Mouse (Mus musculus) forebrain, embryonic 10.5 days (tissue): ENCODE measurements around the gene Trim25. TPM values are rescaled to one million over a fixed set of nuclear protein-coding genes. Genes with fewer than 3 reads are reported as not detected.
A peak's percentile ranks its signal among the peaks of the same experiment; 100 is the strongest.
"Not testable (repeated sequence)": the region's sequence is repeated elsewhere in the genome, so short reads cannot be mapped to it uniquely, and the experiment has no call there.

Experiments
- DNase-seq: peaks from one replicate; pipeline ENCODE4 v3.0.0-alpha.2; 2017; ENCODE audit warnings: low spot score; ENCODE audit errors: extremely low spot score
- H3K27ac ChIP-seq: fragments of 300-500 bp; sonication (generic); 2 replicates; pipeline ENCODE4 v1.5.1; 2016; ENCODE audit warnings: mild to moderate bottlenecking
- H3K27me3 ChIP-seq: fragments of 300-500 bp; sonication (generic); 2 replicates; pipeline ENCODE4 v1.6.1; 2016; ENCODE audit warnings: mild to moderate bottlenecking; ENCODE audit not compliant: poor library complexity, severe bottlenecking
- H3K36me3 ChIP-seq: fragments of 300-500 bp; sonication (generic); replicated peaks from 2 replicates; pipeline ENCODE4 v1.6.1; 2016; ENCODE audit warnings: mild to moderate bottlenecking, moderate library complexity
- H3K4me1 ChIP-seq: fragments of 300-500 bp; sonication (generic); 2 replicates; pipeline ENCODE4 v1.6.1; 2016
- H3K4me3 ChIP-seq: fragments of 300-500 bp; sonication (generic); 2 replicates; pipeline ENCODE4 v1.5.1; 2016; ENCODE audit warnings: mild to moderate bottlenecking, moderate library complexity
- H3K9me3 ChIP-seq: fragments of 300-500 bp; sonication (generic); 2 replicates; pipeline ENCODE4 v1.6.1; 2016; ENCODE audit warnings: mild to moderate bottlenecking, moderate library complexity
- WGBS: fragments of 180-500 bp; shearing (Covaris S2); methylation state at CpG from one replicate; pipeline ENCODE4 v1.1.7; 2016; 5-methylcytosine and 5-hydroxymethylcytosine counted together
- polyA plus RNA-seq: library from polyadenylated mRNA; unstranded; fragments of >200 nt; fragmentation: Nextera tagmentation; extraction: Ambion mirVana; gene quantifications from 2 replicates; pipeline ENCODE4 v1.2.1, GENCODE M21; 2016

Trim25 gene
- polyA plus RNA-seq, 1 experiment from 2014 or later: 2.5 TPM

GRCm38 (mm10) chr11:89031189-89031588, 32.0 kb downstream of the Trim25 start:
- H3K4me3 ChIP-seq: no peak overlapping the region
- no peaks in the 10 kb centered on the region for H3K27me3 ChIP-seq
- WGBS: 79% methylated on average over 1 of the region's 1 CpGs
- no peak overlapping the region for H3K27ac ChIP-seq
- no peak for DNase-seq
- peaks cover under 1% of the 10 kb centered on the region; the same call in 1 of the 2 replicates for H3K36me3 ChIP-seq
- H3K4me1 ChIP-seq: peaks cover 10% of the 10 kb centered on the region; the same call in 1 of the 2 replicates
- H3K9me3 ChIP-seq: no peaks in the 10 kb centered on the region

GRCm38 (mm10) chr11:89034592-89034991, 35.4 kb downstream of the Trim25 start:
- H3K36me3 ChIP-seq: peaks cover 25% of the 10 kb centered on the region
- no peaks in the 10 kb centered on the region for H3K9me3 ChIP-seq
- no peak overlapping the region for H3K27ac ChIP-seq
- H3K4me3 ChIP-seq: no peak overlapping the region
- DNase-seq: no peak
- H3K27me3 ChIP-seq: no peaks in the 10 kb centered on the region
- H3K4me1 ChIP-seq: peaks cover 7% of the 10 kb centered on the region; the same call in 1 of the 2 replicates

DNA sequence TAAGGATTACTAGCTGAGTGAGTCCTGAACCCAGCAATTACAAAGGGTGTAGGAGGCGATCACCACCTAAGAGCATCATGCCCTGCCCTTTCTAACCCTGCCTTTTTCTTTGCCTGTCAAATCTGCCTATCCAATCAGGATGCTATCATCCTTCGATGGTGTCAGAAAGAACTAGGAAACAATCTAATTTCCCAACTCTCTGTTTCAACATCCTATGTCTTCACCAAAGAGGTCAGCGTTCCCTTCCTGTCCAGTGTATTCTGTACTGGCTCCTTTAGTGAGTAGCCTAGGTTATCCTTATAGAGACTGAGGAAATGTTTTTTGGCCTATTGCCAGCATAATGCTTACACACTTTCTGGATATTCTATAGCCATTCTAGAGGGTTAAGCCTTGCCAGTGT, 36.4 kb downstream of the Trim25 start:
- peaks cover 2% of the 10 kb centered on the region; the same call in 1 of the 2 replicates for H3K4me1 ChIP-seq
- no peak for DNase-seq
- H3K36me3 ChIP-seq: peaks cover 35% of the 10 kb centered on the region
- WGBS: 84% methylated on average over 3 of the region's 3 CpGs
- no peaks in the 10 kb centered on the region for H3K27me3 ChIP-seq
- no peak overlapping the region for H3K27ac ChIP-seq
- H3K4me3 ChIP-seq: no peak overlapping the region
- no peaks in the 10 kb centered on the region for H3K9me3 ChIP-seq

GRCm38 (mm10) chr11:89038496-89038895, 39.3 kb downstream of the Trim25 start:
- H3K27ac ChIP-seq: no peak overlapping the region
- 93% methylated on average over 6 of the region's 6 CpGs for WGBS
- no peak overlapping the region for H3K4me3 ChIP-seq
- peaks cover 63% of the 10 kb centered on the region for H3K36me3 ChIP-seq
- no peak for DNase-seq
- H3K27me3 ChIP-seq: no peaks in the 10 kb centered on the region
- no peaks in the 10 kb centered on the region for H3K9me3 ChIP-seq
- no peaks in the 10 kb centered on the region for H3K4me1 ChIP-seq

DNA sequence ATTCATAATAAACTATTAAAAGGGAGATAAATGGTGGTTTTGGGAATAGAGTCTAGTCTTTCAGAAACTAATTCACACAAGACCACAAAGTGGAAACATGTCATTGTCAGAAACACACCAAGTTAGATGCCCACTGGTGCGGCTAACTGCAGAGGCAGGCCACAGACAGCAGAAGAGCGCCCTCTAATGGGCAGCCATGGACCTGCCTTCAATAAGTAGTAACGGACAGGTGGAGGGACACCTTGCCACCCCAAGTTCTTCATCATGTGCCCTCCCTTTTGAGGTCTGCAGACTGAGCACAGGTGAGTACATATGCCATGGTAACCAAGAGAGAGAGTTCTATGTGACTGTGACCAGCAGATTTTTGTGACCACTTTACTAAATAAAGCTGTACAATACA, 40.1 kb downstream of the Trim25 start:
- no peak for DNase-seq
- peaks cover 71% of the 10 kb centered on the region for H3K36me3 ChIP-seq

GRCm38 (mm10) chr11:89041073-89041472, 41.9 kb downstream of the Trim25 start:
- DNase-seq, H3K27ac ChIP-seq, H3K4me3 ChIP-seq, H3K27me3 ChIP-seq, H3K9me3 ChIP-seq, H3K4me1 ChIP-seq: not testable (repeated sequence)
- H3K36me3 ChIP-seq: peaks cover 89% of the 10 kb centered on the region
- WGBS: 91% methylated on average over 6 of the region's 7 CpGs

More for the DNA sequence above, 40.1 kb downstream of the Trim25 start:
- Histone ChIP-seq H3K4me1 (no peaks in the 10 kb centered on the region), H3K27me3 (no peaks in the 10 kb centered on the region), H3K9me3 (no peaks in the 10 kb centered on the region), H3K27ac (no peak overlapping the region), H3K4me3 (no peak overlapping the region)
- 29% methylated on average over 3 of the region's 3 CpGs for WGBS

GRCm38 (mm10) chr11:89043046-89043445, 43.9 kb downstream of the Trim25 start:
- H3K4me3 ChIP-seq: no peak overlapping the region
- H3K4me1 ChIP-seq: no peaks in the 10 kb centered on the region
- no peaks in the 10 kb centered on the region for H3K27me3 ChIP-seq
- peaks cover 95% of the 10 kb centered on the region for H3K36me3 ChIP-seq
- 93% methylated on average over 7 of the region's 7 CpGs for WGBS
- peaks cover 9% of the 10 kb centered on the region; the same call in 1 of the 2 replicates for H3K9me3 ChIP-seq
- no peak overlapping the region for H3K27ac ChIP-seq
- no peak for DNase-seq

GRCm38 (mm10) chr11:89045501-89045900, 46.3 kb downstream of the Trim25 start:
- not testable (repeated sequence) for H3K4me3 ChIP-seq, H3K4me1 ChIP-seq, H3K9me3 ChIP-seq, H3K27me3 ChIP-seq, H3K27ac ChIP-seq, DNase-seq
- WGBS: 100% methylated on average over 3 of the region's 3 CpGs
- peaks cover 95% of the 10 kb centered on the region for H3K36me3 ChIP-seq

GRCm38 (mm10) chr11:89046021-89046420, 46.8 kb downstream of the Trim25 start:
- Histone ChIP-seq H3K36me3 (peaks cover 97% of the 10 kb centered on the region), H3K9me3 (peaks cover 9% of the 10 kb centered on the region; the same call in 1 of the 2 replicates), H3K4me1 (no peaks in the 10 kb centered on the region), H3K27ac (no peak overlapping the region), H3K4me3 (no peak overlapping the region), H3K27me3 (no peaks in the 10 kb centered on the region)
- no peak for DNase-seq
- 89% methylated on average over 3 of the region's 3 CpGs for WGBS

DNA sequence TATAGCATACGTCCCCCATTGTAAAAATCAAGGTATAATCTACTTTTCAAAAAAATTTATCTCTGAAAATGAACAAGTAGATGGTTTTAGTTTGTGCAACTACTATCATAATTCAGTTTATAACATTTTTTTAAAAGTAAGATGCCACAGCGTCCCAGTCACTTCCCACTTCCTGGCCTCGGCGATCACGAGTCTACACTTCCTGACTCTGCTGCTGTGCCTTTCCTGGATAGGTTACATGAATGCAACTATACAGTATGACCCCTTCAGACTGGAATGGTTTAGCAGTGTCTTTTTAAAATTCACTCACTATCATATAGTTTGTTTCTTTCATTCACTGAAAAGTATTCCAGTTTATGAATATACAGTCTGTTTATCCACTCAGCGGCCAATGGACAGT, 52.6 kb downstream of the Trim25 start:
- peaks cover 84% of the 10 kb centered on the region for H3K36me3 ChIP-seq
- no peaks in the 10 kb centered on the region for H3K27me3 ChIP-seq
- DNase-seq: no peak
- H3K27ac ChIP-seq: no peak overlapping the region
- H3K4me1 ChIP-seq: no peaks in the 10 kb centered on the region
- WGBS: 92% methylated on average over 6 of the region's 6 CpGs
- no peak overlapping the region for H3K4me3 ChIP-seq
- H3K9me3 ChIP-seq: no peaks in the 10 kb centered on the region

DNA sequence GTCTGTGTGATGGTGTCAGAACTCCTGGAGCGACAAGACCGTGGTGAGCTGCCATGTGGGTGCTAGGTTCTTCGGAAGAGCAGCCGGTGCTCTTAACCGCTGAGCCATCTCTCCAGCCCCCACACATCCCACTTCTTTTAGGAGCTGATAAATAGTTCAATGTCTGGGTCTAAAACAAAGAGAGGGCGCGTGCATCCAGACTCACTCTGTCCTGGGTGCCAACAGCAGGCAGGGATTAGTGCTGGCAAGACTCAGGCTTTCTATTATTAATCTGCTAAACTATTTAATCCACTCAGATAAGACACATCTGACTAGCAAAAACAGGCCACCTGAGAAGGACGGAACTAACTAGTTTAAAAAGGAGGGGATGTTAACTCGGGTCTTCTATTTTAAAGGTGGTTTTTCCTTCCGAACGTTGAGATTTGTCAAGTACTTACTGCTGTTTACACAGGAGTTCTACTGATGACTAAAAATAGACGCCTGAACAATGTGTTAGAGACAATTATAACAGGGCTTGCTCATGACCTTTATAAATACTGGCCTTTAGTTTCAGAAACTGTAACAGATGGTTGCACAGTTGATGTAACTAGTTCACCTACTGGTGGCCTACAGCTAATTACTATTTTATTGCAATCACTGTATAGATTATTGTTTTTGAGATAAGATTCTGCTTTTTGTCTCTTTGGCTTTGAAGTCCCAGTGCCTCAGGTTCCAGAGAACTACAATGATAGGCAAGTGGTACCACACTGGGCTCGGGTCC, 56.9 kb downstream of the Trim25 start:
- Histone ChIP-seq H3K4me1 (peaks cover 28% of the 10 kb centered on the region), H3K27me3 (no peaks in the 10 kb centered on the region), H3K36me3 (peaks cover 51% of the 10 kb centered on the region), H3K27ac (no peak overlapping the region), H3K9me3 (no peaks in the 10 kb centered on the region), H3K4me3 (no peak overlapping the region)
- 90% methylated on average over 13 of the region's 13 CpGs for WGBS
- no peak for DNase-seq

GRCm38 (mm10) chr11:89058515-89059270, 59.5 kb downstream of the Trim25 start:
- WGBS: 81% methylated on average over 11 of the region's 11 CpGs
- DNase-seq: no peak
- Histone ChIP-seq H3K9me3 (no peaks in the 10 kb centered on the region), H3K4me1 (peaks cover 28% of the 10 kb centered on the region), H3K36me3 (peaks cover 32% of the 10 kb centered on the region), H3K27me3 (no peaks in the 10 kb centered on the region), H3K4me3 (peak overlapping the region; percentile 83), H3K27ac (no peak overlapping the region)

GRCm38 (mm10) chr11:89059919-89060422, 60.8 kb downstream of the Trim25 start:
- Histone ChIP-seq H3K4me1 (peaks cover 28% of the 10 kb centered on the region), H3K27ac (peak overlapping the region; percentile 88), H3K27me3 (no peaks in the 10 kb centered on the region), H3K9me3 (no peaks in the 10 kb centered on the region), H3K36me3 (peaks cover 19% of the 10 kb centered on the region), H3K4me3 (peak overlapping the region; percentile 83)
- peak; percentile 62 for DNase-seq
- WGBS: under 1% methylated on average over 33 of the region's 33 CpGs
